Mouse (Mus musculus) embryonic facial prominence, embryonic 14.5 days (tissue): ENCODE results near the gene Rapgef2. TPM values are rescaled to one million over a fixed set of nuclear protein-coding genes. Genes with fewer than 3 reads are reported as not detected.

Experiments
- ATAC-seq: fragments of 200-750 bp; cut with Nextera tagmentation; 2 replicates; pipeline ENCODE4 v1.8.0; 2017; ENCODE audit warnings: low read depth, moderate number of reproducible peaks, moderate TSS enrichment
- DNase-seq: peaks from one replicate; pipeline ENCODE4 v3.0.0-alpha.2; 2015; ENCODE audit warnings: low spot score
- H3K27ac ChIP-seq: fragments of 300-500 bp; sonication (generic); replicated peaks from 2 replicates; pipeline ENCODE4 v1.5.1; 2014; ENCODE audit warnings: low read depth, mild to moderate bottlenecking, low read length, moderate library complexity
- H3K27me3 ChIP-seq: fragments of 300-500 bp; sonication (generic); replicated peaks from 2 replicates; pipeline ENCODE4 v1.6.1; 2014; ENCODE audit warnings: low read length; ENCODE audit not compliant: control insufficient read depth, insufficient read depth
- H3K36me3 ChIP-seq: fragments of 300-500 bp; sonication (generic); 2 replicates; pipeline ENCODE4 v1.6.1; 2014; ENCODE audit warnings: low read length, mixed read lengths; ENCODE audit not compliant: control insufficient read depth, insufficient read depth
- H3K4me1 ChIP-seq: fragments of 300-500 bp; sonication (generic); 2 replicates; pipeline ENCODE4 v1.6.1; 2014; ENCODE audit warnings: antibody characterized with exemption, low read length; ENCODE audit not compliant: control insufficient read depth, insufficient read depth
- H3K4me2 ChIP-seq: fragments of 300-500 bp; sonication (generic); 2 replicates; pipeline ENCODE4 v1.6.1; 2014; ENCODE audit warnings: low read depth, mild to moderate bottlenecking, low read length, moderate library complexity, mixed read lengths
- H3K4me3 ChIP-seq: fragments of 300-500 bp; sonication (generic); 2 replicates; pipeline ENCODE4 v1.5.1; 2014; ENCODE audit warnings: low read depth, mild to moderate bottlenecking, low read length
- H3K9ac ChIP-seq: fragments of 300-500 bp; sonication (generic); 2 replicates; pipeline ENCODE4 v1.6.1; 2014; ENCODE audit warnings: low read depth, mild to moderate bottlenecking, low read length, moderate library complexity, mixed read lengths
- H3K9me3 ChIP-seq: fragments of 300-500 bp; sonication (generic); 2 replicates; pipeline ENCODE4 v1.6.1; 2016; ENCODE audit warnings: low read length; ENCODE audit not compliant: control insufficient read depth
- WGBS: fragments of 180-500 bp; shearing (Covaris S2); extraction: QIAGEN DNeasy Blood & Tissue Kit; methylation state at CpG from one replicate; pipeline ENCODE4 v1.1.7; 2014; 5-methylcytosine and 5-hydroxymethylcytosine counted together
- polyA plus RNA-seq: library from polyadenylated mRNA; unstranded; fragments of >200 nt; fragmentation: Nextera tagmentation; extraction: Ambion mirVana; gene quantifications from 2 replicates; pipeline ENCODE4 v1.2.1, GENCODE M21; 2014

Gene Rapgef2
- polyA plus RNA-seq, 1 experiment from 2014 or later: 8.5 TPM

DNA sequence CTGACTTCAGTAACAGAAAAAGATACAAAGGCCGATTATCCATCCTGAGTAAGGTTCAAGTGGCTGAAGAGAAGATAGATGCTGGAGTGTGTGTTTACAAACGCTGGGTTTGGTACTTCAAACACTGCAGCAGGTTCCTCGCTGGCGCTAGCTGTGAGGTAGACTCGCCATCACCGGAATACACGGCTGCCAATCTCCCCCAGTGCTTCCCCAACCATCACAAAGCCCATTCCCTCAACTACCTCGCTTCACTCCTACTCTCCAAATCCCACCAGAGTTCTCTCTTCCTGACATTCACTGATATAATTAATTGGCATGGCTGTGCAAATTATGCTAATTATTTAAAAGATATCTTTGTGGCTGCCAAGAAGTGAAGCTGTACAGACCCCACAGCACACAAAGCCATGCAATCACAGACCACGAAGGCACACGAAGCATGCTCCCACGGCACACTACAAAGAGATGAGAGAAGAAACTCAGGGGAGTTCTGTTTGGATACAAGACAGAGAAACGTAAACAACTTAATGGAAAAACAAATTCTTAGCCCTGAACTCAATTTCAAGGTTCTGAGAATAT is 15.2 kb downstream of the Rapgef2 start:
- H3K4me2 ChIP-seq: no peak overlapping the region
- peaks cover 17% of the 10 kb centered on the region for H3K4me1 ChIP-seq
- H3K27ac ChIP-seq: no peak overlapping the region
- WGBS: 60% methylated on average over 12 of the region's 12 CpGs
- no peaks in the 10 kb centered on the region for H3K36me3 ChIP-seq
- no peak overlapping the region for H3K4me3 ChIP-seq
- ATAC-seq (no peak), DNase-seq (no peak)
- no peaks in the 10 kb centered on the region for H3K27me3 ChIP-seq
- no peak overlapping the region for H3K9ac ChIP-seq
- H3K9me3 ChIP-seq: no peaks in the 10 kb centered on the region

DNA sequence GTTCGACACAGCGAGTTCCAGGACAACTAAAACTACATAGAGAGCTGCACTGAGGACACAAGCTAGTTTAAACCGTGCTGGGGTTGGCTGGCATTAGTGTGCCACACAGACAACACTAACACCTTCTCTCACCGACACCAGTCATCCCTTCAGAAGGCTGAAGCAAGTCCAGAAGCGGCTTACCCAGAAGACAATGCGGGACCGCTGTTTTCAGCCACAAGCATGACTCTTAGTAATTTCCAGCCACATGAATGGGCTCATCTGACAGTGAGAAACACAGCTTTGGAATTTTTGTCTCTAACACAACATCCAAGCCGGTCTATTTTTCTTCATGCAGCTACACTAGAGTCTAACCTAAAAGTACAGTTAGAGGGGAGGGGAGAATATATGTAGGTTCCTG is 16.4 kb downstream of the Rapgef2 start:
- Histone ChIP-seq H3K9ac (no peak overlapping the region), H3K4me2 (no peak overlapping the region), H3K4me3 (no peak overlapping the region), H3K27ac (no peak overlapping the region), H3K4me1 (peaks cover 14% of the 10 kb centered on the region; the same call in 1 of the 2 replicates), H3K9me3 (no peaks in the 10 kb centered on the region), H3K27me3 (no peaks in the 10 kb centered on the region), H3K36me3 (no peaks in the 10 kb centered on the region)
- WGBS: 83% methylated on average over 8 of the region's 8 CpGs
- no peak for ATAC-seq
- DNase-seq: no peak

DNA sequence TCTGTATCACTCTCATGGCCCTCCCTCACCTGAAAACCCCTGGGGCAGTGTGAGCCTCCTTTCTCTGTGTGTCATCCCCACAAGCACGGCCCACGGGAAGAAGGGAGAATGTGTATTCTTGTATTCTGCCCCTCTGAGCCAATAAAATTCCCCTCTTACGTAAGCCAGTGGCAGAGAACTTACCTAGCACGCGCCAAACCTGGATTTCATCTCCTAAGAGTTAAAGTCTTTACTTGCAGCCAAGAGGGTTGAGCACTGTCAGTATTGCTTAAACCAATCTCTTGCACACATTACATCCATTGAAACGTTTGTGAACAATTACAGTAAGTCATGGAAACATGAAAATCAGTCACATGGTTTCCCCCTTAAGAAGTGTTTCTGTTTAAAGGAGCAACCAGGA is 19.3 kb downstream of the Rapgef2 start:
- ATAC-seq (no peak), DNase-seq (no peak)
- peaks cover 10% of the 10 kb centered on the region; the same call in 1 of the 2 replicates for H3K4me1 ChIP-seq
- H3K9ac ChIP-seq: no peak overlapping the region
- no peak overlapping the region for H3K27ac ChIP-seq
- H3K4me3 ChIP-seq: no peak overlapping the region
- H3K36me3 ChIP-seq: no peaks in the 10 kb centered on the region
- no peak overlapping the region for H3K4me2 ChIP-seq
- 62% methylated on average over 6 of the region's 6 CpGs for WGBS
- H3K9me3 ChIP-seq: no peaks in the 10 kb centered on the region
- H3K27me3 ChIP-seq: no peaks in the 10 kb centered on the region

DNA sequence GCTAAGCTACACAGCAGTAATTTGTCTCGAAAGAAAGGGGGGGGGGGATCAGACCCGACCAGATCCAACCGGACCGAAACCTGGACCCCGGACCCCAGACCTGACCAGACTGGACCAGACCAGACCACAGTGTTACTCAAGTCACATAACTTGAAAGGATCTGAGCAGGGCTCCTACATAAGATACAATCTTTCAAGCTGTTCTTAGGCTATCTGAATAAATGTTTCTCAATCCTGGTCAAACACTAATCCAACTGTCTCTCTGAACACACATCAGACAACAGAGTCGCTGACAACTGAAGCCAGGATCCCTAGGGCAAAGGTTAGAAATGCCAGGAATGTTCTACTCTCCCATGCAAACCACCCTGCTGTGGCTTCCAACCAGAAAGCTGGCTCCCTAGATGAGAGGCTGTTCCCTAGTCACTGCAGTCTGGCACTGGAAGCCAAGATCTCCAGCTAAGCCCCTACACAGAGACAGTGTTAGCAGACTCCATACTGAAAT is 24.5 kb downstream of the Rapgef2 start:
- ATAC-seq: 0 out of 2 replicates have a peak, but pooled peaks have one; percentile 15
- Histone ChIP-seq H3K36me3 (no peaks in the 10 kb centered on the region), H3K4me3 (no peak overlapping the region), H3K4me1 (peaks cover 5% of the 10 kb centered on the region; the same call in 1 of the 2 replicates), H3K4me2 (no peak overlapping the region), H3K27me3 (no peaks in the 10 kb centered on the region), H3K9ac (no peak overlapping the region), H3K27ac (no peak overlapping the region), H3K9me3 (no peaks in the 10 kb centered on the region)
- WGBS: 67% methylated on average over 6 of the region's 6 CpGs
- DNase-seq: no peak

DNA sequence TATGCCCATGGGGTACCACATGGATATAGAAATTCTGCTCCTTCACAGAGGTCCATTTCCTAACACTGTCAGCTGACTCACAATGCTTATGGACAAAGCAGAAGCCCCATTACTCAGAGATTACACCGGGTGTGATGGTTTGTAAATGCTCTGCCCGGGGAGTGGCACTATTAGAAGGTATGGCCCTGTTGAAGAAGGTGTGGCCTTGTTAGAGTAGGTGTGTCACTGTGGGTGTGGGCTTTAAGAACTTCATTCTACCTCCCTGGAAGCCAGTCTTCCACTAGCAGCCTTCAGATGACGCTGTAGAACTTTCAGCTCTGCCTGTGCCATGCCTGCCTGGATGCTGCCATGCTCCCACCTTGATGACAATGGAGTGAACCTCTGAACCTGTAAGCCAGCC is 32.3 kb downstream of the Rapgef2 start:
- Histone ChIP-seq H3K4me1 (peaks cover 2% of the 10 kb centered on the region; the same call in 1 of the 2 replicates), H3K27me3 (no peaks in the 10 kb centered on the region), H3K4me2 (no peak overlapping the region), H3K36me3 (no peaks in the 10 kb centered on the region), H3K27ac (no peak overlapping the region), H3K9me3 (no peaks in the 10 kb centered on the region), H3K4me3 (no peak overlapping the region), H3K9ac (no peak overlapping the region)
- ATAC-seq: no peak
- WGBS: 90% methylated on average over 3 of the region's 3 CpGs
- DNase-seq: no peak

DNA sequence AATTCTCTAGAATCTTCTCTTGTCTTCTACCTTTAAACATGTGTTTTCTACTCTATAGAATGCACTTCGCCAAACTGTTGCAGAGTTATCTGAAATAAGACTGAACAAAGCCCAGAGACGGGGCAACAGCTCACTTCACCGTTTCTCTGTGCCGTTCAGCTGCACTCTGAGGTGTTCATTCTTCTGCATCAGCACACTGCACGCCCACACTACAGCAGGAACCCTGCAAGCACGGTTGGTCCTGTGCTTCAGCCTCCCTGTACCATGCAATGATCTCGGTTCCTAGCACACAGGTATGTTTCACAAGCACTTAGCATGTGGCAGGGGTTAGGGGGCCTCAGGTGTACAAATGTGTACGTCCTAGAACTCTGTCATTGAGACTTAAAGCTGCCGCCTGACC is 32.9 kb downstream of the Rapgef2 start:
- no peaks in the 10 kb centered on the region for H3K36me3 ChIP-seq
- no peak for DNase-seq
- H3K4me2 ChIP-seq: no peak overlapping the region
- H3K9ac ChIP-seq: no peak overlapping the region
- no peaks in the 10 kb centered on the region for H3K9me3 ChIP-seq
- 0 out of 2 replicates have a peak overlapping the region, but pooled peaks have one; percentile 15 for H3K27ac ChIP-seq
- 80% methylated on average over 9 of the region's 9 CpGs for WGBS
- H3K27me3 ChIP-seq: no peaks in the 10 kb centered on the region
- H3K4me1 ChIP-seq: peaks cover 2% of the 10 kb centered on the region; the same call in 1 of the 2 replicates
- H3K4me3 ChIP-seq: no peak overlapping the region
- ATAC-seq: no peak

DNA sequence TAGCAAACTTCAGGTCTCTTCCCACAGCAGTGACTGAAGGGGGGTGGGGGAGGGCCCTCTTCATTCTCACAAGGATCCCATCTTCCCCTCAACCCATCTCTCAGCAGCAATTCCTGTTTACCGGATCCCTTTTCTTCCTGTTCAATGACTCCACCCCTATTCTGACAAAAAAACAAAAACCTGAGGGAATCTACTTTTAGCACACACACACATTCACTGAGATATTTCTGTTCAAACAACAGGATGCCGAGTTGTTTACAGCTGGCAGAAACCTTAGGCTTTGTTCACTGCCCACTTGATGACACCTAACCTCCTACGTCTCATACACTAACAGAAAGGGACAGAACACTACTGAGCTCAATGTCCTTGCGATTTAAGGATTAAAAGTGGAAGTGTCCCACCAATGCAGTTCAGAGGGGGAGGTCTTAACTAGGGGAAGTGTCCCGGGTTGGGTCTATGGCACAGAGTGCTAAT is 33.4 kb downstream of the Rapgef2 start:
- H3K4me1 ChIP-seq: peaks cover 6% of the 10 kb centered on the region
- H3K27me3 ChIP-seq: no peaks in the 10 kb centered on the region
- H3K4me2 ChIP-seq: no peak overlapping the region
- H3K9ac ChIP-seq: no peak overlapping the region
- ATAC-seq (no peak), DNase-seq (no peak)
- no peaks in the 10 kb centered on the region for H3K36me3 ChIP-seq
- WGBS: 66% methylated on average over 5 of the region's 5 CpGs
- H3K9me3 ChIP-seq: no peaks in the 10 kb centered on the region
- H3K27ac ChIP-seq: no peak overlapping the region
- H3K4me3 ChIP-seq: no peak overlapping the region

DNA sequence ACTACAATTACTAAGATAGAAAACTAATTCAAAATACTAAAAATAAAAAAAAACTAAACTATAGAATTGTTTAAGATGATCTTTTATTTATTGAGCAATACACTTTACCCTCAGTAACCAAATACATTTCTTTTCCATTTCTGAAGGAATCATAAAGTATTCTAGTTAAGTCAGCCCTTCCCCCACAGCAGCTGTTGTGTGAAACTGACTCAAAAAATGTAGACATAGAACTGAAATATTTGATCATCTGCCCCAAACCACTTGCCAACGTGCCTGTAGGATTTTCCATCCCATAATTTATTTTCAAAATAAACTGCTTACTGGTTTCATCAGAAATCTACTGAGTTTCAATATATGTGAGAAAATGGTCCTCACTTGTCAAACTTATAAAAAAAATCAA is 36.4 kb downstream of the Rapgef2 start:
- Histone ChIP-seq H3K4me3 (no peak overlapping the region), H3K4me1 (peaks cover 16% of the 10 kb centered on the region), H3K9me3 (no peaks in the 10 kb centered on the region), H3K27ac (no peak overlapping the region), H3K4me2 (no peak overlapping the region), H3K27me3 (no peaks in the 10 kb centered on the region), H3K36me3 (no peaks in the 10 kb centered on the region), H3K9ac (no peak overlapping the region)
- ATAC-seq (no peak), DNase-seq (no peak)
- WGBS: 33% methylated on average over 1 of the region's 1 CpGs

DNA sequence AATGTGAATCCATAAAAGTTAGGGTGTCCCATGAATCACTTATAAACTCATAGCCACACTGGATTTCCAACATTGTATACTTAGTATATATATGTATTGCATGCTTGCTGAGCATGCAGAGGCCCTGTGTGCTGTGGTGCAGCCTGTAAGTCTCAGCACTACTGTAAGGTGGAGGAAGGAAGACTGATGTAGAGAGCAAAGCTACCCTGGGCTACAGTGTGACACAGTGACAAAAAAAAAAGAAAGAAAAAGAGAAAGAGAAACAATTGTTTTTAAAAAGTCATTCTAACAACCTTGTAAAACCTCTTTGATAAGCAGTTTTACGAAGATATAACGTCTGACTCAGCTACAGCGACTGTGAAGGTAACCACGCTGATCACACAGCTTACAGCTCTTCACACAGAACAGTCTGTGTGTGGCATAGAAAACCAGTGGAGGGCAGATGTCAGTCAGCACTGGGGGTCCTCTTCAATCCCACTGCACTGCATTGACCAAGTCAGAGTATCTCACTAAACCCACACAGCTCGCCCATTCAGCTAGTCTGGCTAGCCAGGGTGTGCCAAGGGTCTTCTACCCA is 37.6 kb downstream of the Rapgef2 start:
- no peak overlapping the region for H3K4me3 ChIP-seq
- no peak for DNase-seq

More for the DNA sequence above, 37.6 kb downstream of the Rapgef2 start:
- Histone ChIP-seq H3K4me2 (no peak overlapping the region), H3K36me3 (no peaks in the 10 kb centered on the region), H3K27me3 (no peaks in the 10 kb centered on the region), H3K9me3 (no peaks in the 10 kb centered on the region), H3K27ac (no peak overlapping the region), H3K9ac (no peak overlapping the region), H3K4me1 (peaks cover 16% of the 10 kb centered on the region)
- WGBS: 85% methylated on average over 5 of the region's 5 CpGs
- ATAC-seq: no peak
